Mouse (Mus musculus): ENCODE data around the gene Alg14. TPM values are rescaled to one million over a fixed set of nuclear protein-coding genes. Genes with fewer than 3 reads are reported as not detected.
A peak's percentile ranks its signal among the peaks of the same experiment; 100 is the strongest.

The Alg14 gene
- polyA plus RNA-seq, 1 experiment, result 8.9 TPM

DNA sequence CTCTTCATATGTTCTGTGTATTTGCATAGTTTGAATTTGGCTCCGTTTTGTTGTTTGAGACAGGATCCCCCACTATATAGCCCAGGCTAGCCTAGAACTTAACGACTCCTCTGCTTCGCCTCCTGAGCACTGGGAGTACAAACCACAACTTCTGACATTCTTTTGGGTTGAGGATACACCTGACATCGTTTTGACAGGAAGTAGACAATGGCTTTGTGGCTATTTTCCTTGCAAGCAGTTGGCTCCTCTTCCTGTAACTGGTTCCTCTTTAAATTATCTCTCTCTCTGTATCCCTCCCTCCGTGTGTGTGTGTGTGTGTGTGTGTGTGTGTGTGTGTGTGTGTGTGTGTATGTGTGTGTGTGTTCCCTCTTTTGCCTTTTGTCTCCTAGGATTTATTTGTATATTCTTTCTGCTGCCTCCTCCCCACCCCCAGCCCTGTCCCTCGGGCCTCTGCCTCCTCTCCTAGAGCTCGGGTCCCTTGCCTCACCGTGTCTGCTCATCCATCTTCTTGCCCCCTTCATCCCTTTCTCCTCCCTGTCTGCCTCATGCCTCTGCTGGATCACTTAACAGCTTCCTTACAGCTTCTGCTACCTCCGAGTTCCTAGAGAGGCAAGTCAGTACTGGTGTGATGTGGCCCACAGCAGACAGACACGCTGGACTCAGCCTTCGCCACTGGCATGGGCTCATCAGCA is 53.5 kb downstream of the Alg14 start:
- no peak for TF ChIP-seq GATA1 (IDR thresholded peaks at IDR 0.05; ENCODE audit: borderline replicate concordance, low read length)
- TF ChIP-seq FLI1 (IDR thresholded peaks at IDR 0.05; ENCODE audit: low read length), result no peak
- Histone ChIP-seq H3K4me1 (peaks cover 24% of the 10 kb centered on the region), H3K4me3 (replicated peaks) (peak overlapping the region; percentile 50), H3K9me3 (no peaks in the 10 kb centered on the region), H3K36me3 (replicated peaks; ENCODE audit: low read length) (peaks cover 15% of the 10 kb centered on the region), H3K27me3 (replicated peaks) (no peaks in the 10 kb centered on the region)

DNA sequence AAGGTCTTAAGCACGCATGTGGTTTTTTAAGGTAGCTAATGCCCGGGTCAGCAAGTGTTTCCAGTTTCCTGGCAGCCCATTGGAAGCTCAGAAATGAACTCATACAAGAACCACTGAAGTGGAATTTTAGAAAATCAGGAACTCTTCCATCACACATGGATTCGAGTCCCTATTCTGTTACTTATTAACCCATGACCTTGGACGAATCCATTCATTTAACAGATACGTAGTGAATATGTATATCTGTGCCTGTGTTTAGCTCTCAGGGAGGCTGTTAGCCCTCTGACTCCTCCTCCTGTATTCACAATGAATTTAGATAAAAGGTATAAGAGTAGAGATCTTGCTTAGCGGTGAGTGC is 54.0 kb downstream of the Alg14 start:
- Histone ChIP-seq H3K4me1 (peaks cover 19% of the 10 kb centered on the region), H3K9me3 (no peaks in the 10 kb centered on the region), H3K27me3 (replicated peaks) (no peaks in the 10 kb centered on the region), H3K36me3 (replicated peaks; ENCODE audit: low read length) (peaks cover 15% of the 10 kb centered on the region), H3K4me3 (replicated peaks) (peak overlapping the region; percentile 50)
- TF ChIP-seq GATA1 (IDR thresholded peaks at IDR 0.05; ENCODE audit: borderline replicate concordance, low read length) (no peak), FLI1 (IDR thresholded peaks at IDR 0.05; ENCODE audit: low read length) (no peak)

DNA sequence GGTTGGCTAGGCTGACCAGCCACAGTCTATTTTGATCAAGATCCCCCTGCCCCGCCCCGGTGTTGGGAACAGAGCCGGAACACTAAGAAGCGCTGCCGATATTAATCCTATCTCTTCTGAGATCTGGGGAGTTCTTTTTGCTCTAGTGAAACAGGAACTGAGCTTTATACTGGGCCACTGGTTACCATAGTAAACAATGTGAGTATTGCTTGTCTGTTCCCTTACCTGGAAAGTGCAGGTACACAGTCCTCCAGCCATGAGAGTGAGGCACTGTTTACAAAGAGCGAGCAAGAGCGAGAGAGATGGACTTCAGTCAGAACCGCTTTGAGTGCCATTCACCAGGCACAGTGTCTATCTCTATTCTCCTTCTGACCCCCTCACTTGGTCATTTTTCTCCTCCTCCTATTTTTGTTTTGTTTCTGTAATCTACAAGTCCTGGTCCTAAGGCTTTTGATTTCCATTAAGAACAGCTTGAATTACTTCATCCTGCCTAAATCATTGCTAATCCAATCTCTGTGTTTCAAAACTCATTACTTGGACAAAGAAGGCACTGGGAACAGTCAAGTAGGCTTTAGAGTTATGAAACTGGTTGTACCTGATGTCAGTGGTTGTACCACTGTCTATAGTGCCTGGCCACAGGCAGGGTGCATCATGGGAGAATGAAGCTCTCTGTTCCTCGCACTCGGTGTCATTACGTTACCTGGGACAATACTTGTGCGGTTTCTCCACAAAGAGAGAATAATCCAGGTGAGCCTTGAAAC is 55.1 kb downstream of the Alg14 start:
- H3K4me1 ChIP-seq, result peaks cover 19% of the 10 kb centered on the region
- TF ChIP-seq GATA1 (IDR thresholded peaks at IDR 0.05; ENCODE audit: borderline replicate concordance, low read length) (no peak), FLI1 (IDR thresholded peaks at IDR 0.05; ENCODE audit: low read length) (no peak)
- H3K4me3 ChIP-seq (replicated peaks), result no peak overlapping the region
- no peaks in the 10 kb centered on the region for H3K9me3 ChIP-seq
- no peaks in the 10 kb centered on the region for H3K27me3 ChIP-seq (replicated peaks)
- peaks cover 15% of the 10 kb centered on the region for H3K36me3 ChIP-seq (replicated peaks; ENCODE audit: low read length)

DNA sequence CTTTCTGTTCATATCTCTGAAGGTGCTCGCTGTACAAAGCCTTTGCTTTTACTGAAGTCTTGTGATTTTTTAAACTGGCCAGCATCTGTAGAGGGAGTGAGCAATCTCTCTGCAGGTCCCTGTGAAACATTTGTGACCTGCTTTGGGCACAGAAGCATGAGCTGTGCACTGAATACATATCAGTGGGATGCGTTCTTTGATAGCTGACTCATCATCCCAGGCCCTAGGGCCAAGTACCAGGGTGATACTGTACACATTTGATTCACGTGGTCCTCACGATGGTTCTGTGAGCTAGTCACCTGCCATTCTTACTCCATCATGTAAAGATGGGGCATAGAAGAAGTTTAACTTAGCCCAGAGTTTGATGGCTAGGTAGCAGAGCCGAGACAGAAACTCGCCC is 57.2 kb downstream of the Alg14 start:
- TF ChIP-seq GATA1 (IDR thresholded peaks at IDR 0.05; ENCODE audit: borderline replicate concordance, low read length), result no peak
- no peak for TF ChIP-seq FLI1 (IDR thresholded peaks at IDR 0.05; ENCODE audit: low read length)
- peaks cover 8% of the 10 kb centered on the region for H3K36me3 ChIP-seq (replicated peaks; ENCODE audit: low read length)
- no peaks in the 10 kb centered on the region for H3K9me3 ChIP-seq
- peaks cover 19% of the 10 kb centered on the region for H3K4me1 ChIP-seq
- no peak overlapping the region for H3K4me3 ChIP-seq (replicated peaks)
- H3K27me3 ChIP-seq (replicated peaks), result peaks cover 2% of the 10 kb centered on the region

DNA sequence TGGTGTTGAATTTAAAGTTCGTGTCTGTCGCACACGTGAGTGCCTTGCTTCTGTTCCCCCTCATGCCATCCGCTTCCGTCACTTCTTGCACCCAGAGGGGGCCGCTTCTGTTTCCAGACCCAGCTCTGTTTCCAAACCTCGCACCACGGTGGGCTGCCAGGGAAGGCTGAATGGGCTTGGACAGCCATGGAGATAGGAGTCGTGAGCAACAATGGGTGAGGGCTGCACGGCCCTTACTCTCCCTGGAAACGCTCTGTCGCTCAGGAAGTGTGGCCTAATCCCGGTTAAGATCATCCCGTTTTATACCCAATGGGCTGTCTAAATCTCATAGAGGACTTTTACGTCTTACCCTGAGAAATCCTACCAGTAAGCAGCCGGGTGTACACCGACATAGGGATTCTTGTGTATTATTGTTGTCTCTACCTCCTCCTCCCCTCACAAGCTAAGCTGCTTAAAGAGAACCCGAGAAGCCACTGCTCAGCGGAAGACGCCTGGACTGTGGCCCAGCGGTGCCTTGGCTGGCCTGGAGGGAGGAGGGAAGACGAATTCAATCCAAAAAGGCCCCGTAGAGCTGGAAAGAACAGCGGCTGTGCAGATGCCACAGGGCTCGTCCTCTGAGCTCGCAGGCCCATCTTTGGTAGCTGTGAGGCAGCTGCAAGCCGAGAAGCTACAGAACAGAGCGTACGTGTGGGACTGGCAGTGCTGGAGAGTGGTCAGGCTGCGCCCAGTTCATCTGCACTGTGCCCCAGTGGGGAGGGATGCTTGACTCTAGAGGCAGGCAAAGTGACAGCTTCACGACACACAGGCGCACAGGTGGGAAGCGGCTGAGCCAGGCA is 58.0 kb downstream of the Alg14 start:
- Histone ChIP-seq H3K4me3 (replicated peaks) (no peak overlapping the region), H3K36me3 (replicated peaks; ENCODE audit: low read length) (peaks cover 8% of the 10 kb centered on the region), H3K9me3 (no peaks in the 10 kb centered on the region), H3K4me1 (peaks cover 16% of the 10 kb centered on the region), H3K27me3 (replicated peaks) (peaks cover 2% of the 10 kb centered on the region)
- TF ChIP-seq GATA1 (IDR thresholded peaks at IDR 0.05; ENCODE audit: borderline replicate concordance, low read length) (no peak), FLI1 (IDR thresholded peaks at IDR 0.05; ENCODE audit: low read length) (no peak)

DNA sequence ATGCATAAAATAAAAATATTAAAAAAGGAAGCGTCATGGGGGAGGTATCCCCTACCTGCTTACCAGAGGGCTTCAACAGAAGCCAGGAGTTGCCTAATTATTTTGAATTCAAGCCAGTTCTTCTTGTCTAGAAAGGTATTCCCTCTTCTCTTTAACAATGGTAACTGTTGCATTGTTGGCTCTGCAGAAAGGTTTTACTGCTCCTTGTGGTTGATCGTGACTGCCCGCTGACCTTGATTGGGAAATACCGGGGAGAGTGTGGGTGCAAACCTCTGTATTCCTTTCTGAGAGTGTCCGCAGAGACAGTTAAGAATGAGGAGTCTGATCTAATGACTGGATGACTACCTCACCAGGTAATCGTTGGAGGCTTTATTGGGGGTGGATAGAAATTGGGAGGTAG is 59.7 kb downstream of the Alg14 start:
- TF ChIP-seq FLI1 (IDR thresholded peaks at IDR 0.05; ENCODE audit: low read length) (no peak), GATA1 (IDR thresholded peaks at IDR 0.05; ENCODE audit: borderline replicate concordance, low read length) (no peak)

DNA sequence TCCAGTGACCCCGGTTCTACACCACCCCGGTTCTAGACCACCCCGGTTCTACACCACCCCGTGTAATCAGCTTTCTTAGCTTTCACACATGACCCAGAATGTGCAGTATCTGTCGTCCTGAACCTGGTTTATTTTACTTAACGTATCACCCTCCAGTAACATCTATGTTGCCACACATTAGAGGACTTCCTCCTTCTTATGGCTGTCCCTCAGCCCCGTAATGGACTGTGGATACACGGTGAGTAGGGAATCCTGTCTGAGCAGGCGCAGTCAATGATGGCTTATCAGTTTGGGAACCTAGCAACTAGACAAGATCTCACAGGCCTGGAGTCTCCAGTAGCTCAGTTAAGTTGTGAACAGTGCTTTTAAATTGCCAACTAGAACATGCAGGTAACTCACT is 62.7 kb downstream of the Alg14 start:
- Histone ChIP-seq H3K9me3 (no peaks in the 10 kb centered on the region), H3K4me1 (peaks cover 14% of the 10 kb centered on the region), H3K27me3 (replicated peaks) (peaks cover 4% of the 10 kb centered on the region), H3K36me3 (replicated peaks; ENCODE audit: low read length) (peaks cover 8% of the 10 kb centered on the region), H3K4me3 (replicated peaks) (no peak overlapping the region)
- TF ChIP-seq FLI1 (IDR thresholded peaks at IDR 0.05; ENCODE audit: low read length) (no peak), GATA1 (IDR thresholded peaks at IDR 0.05; ENCODE audit: borderline replicate concordance, low read length) (no peak)

More for the DNA sequence above, 59.7 kb downstream of the Alg14 start:
- H3K36me3 ChIP-seq (replicated peaks; ENCODE audit: low read length), result peaks cover 16% of the 10 kb centered on the region
- no peak overlapping the region for H3K4me3 ChIP-seq (replicated peaks)
- no peaks in the 10 kb centered on the region for H3K9me3 ChIP-seq
- peaks cover 10% of the 10 kb centered on the region for H3K4me1 ChIP-seq
- peaks cover 4% of the 10 kb centered on the region for H3K27me3 ChIP-seq (replicated peaks)

DNA sequence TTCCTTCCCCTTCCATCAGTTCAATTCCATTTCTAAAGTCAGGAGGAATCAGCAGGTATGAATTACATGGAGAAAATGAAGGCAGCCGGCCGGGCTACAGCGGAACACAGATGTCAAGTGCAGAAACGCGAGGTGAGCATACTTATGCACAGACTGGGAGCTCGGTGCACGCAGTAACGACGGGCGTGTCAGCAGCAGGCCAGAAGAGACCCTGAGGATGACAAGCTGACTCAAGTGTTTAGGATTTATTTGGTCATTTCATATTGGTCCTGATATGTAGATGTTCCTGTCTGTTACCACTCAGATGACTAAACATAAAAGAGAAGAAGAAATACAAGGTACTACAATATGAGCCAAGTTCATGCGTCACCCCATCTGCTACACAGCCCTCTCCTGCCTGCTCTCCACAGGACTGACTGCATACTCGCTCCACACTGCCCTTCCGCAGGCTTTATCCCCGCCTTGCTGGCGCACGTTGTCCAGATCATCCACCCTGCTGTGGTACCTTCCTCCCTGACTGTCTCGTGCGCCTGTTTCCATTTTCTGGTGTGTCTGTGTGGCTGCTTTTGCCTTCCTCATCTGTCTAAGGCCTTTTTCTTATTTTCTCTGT is 63.4 kb downstream of the Alg14 start:
- H3K36me3 ChIP-seq (replicated peaks; ENCODE audit: low read length), result peaks cover 8% of the 10 kb centered on the region
- H3K9me3 ChIP-seq, result no peaks in the 10 kb centered on the region
- TF ChIP-seq FLI1 (IDR thresholded peaks at IDR 0.05; ENCODE audit: low read length) (no peak), GATA1 (IDR thresholded peaks at IDR 0.05; ENCODE audit: borderline replicate concordance, low read length) (no peak)
- H3K4me3 ChIP-seq (replicated peaks), result no peak overlapping the region
- H3K4me1 ChIP-seq, result peaks cover 14% of the 10 kb centered on the region
- H3K27me3 ChIP-seq (replicated peaks), result peaks cover 4% of the 10 kb centered on the region

DNA sequence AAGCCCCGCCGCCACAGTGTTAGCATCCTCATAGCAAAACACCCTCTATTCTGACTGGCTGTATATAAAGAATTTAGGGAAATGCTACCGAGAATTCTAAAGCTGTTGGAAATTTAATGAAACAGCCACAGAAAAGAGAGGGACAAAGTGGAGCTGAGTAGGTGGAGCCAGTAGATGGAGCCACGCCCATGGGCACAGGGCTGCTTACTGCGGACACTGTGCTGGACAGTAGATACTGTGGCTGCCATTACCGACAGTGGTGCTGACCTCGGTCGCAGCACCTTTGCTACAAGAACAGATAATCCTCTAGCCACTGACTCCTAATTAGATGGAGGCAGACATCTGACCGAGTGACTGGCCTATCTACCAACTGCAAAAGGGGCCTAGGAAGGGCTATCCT is 64.0 kb downstream of the Alg14 start:
- Histone ChIP-seq H3K4me3 (replicated peaks) (no peak overlapping the region), H3K4me1 (peaks cover 14% of the 10 kb centered on the region), H3K27me3 (replicated peaks) (peaks cover 4% of the 10 kb centered on the region), H3K36me3 (replicated peaks; ENCODE audit: low read length) (peaks cover 8% of the 10 kb centered on the region), H3K9me3 (no peaks in the 10 kb centered on the region)
- no peak for TF ChIP-seq FLI1 (IDR thresholded peaks at IDR 0.05; ENCODE audit: low read length)
- TF ChIP-seq GATA1 (IDR thresholded peaks at IDR 0.05; ENCODE audit: borderline replicate concordance, low read length), result no peak

Measured in megakaryocyte, embryonic 14.5 days (primary cell).